Mouse (Mus musculus): ENCODE data around the gene Ccr1. TPM values are rescaled to one million over a fixed set of nuclear protein-coding genes. Genes with fewer than 3 reads are reported as not detected.

Ccr1 gene
- polyA plus RNA-seq, 1 experiment from 2014 or later, result 2.8 TPM

- ATAC-seq (replicated peaks; ENCODE audit: low FRiP score, low read depth), result no peak
- TF ChIP-seq CTCF (IDR thresholded peaks at IDR 0.05; ENCODE audit: low read depth), result no peak
- no peak overlapping the region for H3K4me3 ChIP-seq (replicated peaks; ENCODE audit: low read depth, low read length)
These were observed 10.5 kb downstream of the Ccr1 start for GRCm38 (mm10) chr9:123957911-123958413.

GRCm38 (mm10) chr9:123956892-123957291 is 11.6 kb downstream of the Ccr1 start:
- DNase-seq (ENCODE audit: low spot score) (no peak), ATAC-seq (replicated peaks; ENCODE audit: low FRiP score, low read depth) (no peak)
- H3K36me3 ChIP-seq (ENCODE audit: insufficient read depth, low read length), result no peaks in the 10 kb centered on the region
- whole genome bisulfite sequencing, result 76% methylated on average over 1 of the region's 1 CpGs
- H3K4me3 ChIP-seq (replicated peaks; ENCODE audit: low read depth, low read length), result no peak overlapping the region
- TF ChIP-seq CTCF (IDR thresholded peaks at IDR 0.05; ENCODE audit: low read depth), result no peak
- no peak overlapping the region for H3K4me2 ChIP-seq (ENCODE audit: low read length)
- H3K27ac ChIP-seq, result no peak overlapping the region
- no peaks in the 10 kb centered on the region for H3K27me3 ChIP-seq (ENCODE audit: insufficient read depth, low read length)
- no peaks in the 10 kb centered on the region for H3K9me3 ChIP-seq (replicated peaks; ENCODE audit: low read length)
- no peaks in the 10 kb centered on the region for H3K4me1 ChIP-seq (replicated peaks; ENCODE audit: insufficient read depth, low read length)
- no peak overlapping the region for H3K9ac ChIP-seq (ENCODE audit: low read depth, low read length)

More at GRCm38 (mm10) chr9:123957911-123958413, 10.5 kb downstream of the Ccr1 start:
- WGBS, result 68% methylated on average over 3 of the region's 3 CpGs
- no peak overlapping the region for H3K27ac ChIP-seq
- no peaks in the 10 kb centered on the region for H3K4me1 ChIP-seq (replicated peaks; ENCODE audit: insufficient read depth, low read length)
- H3K4me2 ChIP-seq (ENCODE audit: low read length), result no peak overlapping the region
- H3K27me3 ChIP-seq (ENCODE audit: insufficient read depth, low read length), result no peaks in the 10 kb centered on the region
- DNase-seq (ENCODE audit: low spot score), result no peak
- no peak overlapping the region for H3K9ac ChIP-seq (ENCODE audit: low read depth, low read length)
- H3K9me3 ChIP-seq (replicated peaks; ENCODE audit: low read length), result no peaks in the 10 kb centered on the region
- no peaks in the 10 kb centered on the region for H3K36me3 ChIP-seq (ENCODE audit: insufficient read depth, low read length)

GRCm38 (mm10) chr9:123953551-123953950 is 14.9 kb downstream of the Ccr1 start:
- Histone ChIP-seq H3K36me3 (ENCODE audit: insufficient read depth, low read length) (no peaks in the 10 kb centered on the region), H3K27ac (no peak overlapping the region), H3K4me2 (ENCODE audit: low read length) (no peak overlapping the region), H3K4me1 (replicated peaks; ENCODE audit: insufficient read depth, low read length) (no peaks in the 10 kb centered on the region), H3K9ac (ENCODE audit: low read depth, low read length) (no peak overlapping the region), H3K9me3 (replicated peaks; ENCODE audit: low read length) (no peaks in the 10 kb centered on the region), H3K27me3 (ENCODE audit: insufficient read depth, low read length) (no peaks in the 10 kb centered on the region), H3K4me3 (replicated peaks; ENCODE audit: low read depth, low read length) (no peak overlapping the region)
- DNase-seq (ENCODE audit: low spot score) (no peak), ATAC-seq (replicated peaks; ENCODE audit: low FRiP score, low read depth) (no peak)
- WGBS, result 70% methylated on average over 2 of the region's 2 CpGs
- TF ChIP-seq CTCF (IDR thresholded peaks at IDR 0.05; ENCODE audit: low read depth), result no peak

GRCm38 (mm10) chr9:123951176-123951575 is 17.3 kb downstream of the Ccr1 start:
- Histone ChIP-seq H3K36me3 (ENCODE audit: insufficient read depth, low read length) (no peaks in the 10 kb centered on the region), H3K4me1 (replicated peaks; ENCODE audit: insufficient read depth, low read length) (no peaks in the 10 kb centered on the region), H3K9ac (ENCODE audit: low read depth, low read length) (no peak overlapping the region), H3K27me3 (ENCODE audit: insufficient read depth, low read length) (no peaks in the 10 kb centered on the region), H3K27ac (no peak overlapping the region), H3K9me3 (replicated peaks; ENCODE audit: low read length) (no peaks in the 10 kb centered on the region), H3K4me2 (ENCODE audit: low read length) (no peak overlapping the region), H3K4me3 (replicated peaks; ENCODE audit: low read depth, low read length) (no peak overlapping the region)
- ATAC-seq (replicated peaks; ENCODE audit: low FRiP score, low read depth), result no peak
- no peak for DNase-seq (ENCODE audit: low spot score)
- WGBS, result 78% methylated on average over 1 of the region's 1 CpGs
- no peak for TF ChIP-seq CTCF (IDR thresholded peaks at IDR 0.05; ENCODE audit: low read depth)

DNA sequence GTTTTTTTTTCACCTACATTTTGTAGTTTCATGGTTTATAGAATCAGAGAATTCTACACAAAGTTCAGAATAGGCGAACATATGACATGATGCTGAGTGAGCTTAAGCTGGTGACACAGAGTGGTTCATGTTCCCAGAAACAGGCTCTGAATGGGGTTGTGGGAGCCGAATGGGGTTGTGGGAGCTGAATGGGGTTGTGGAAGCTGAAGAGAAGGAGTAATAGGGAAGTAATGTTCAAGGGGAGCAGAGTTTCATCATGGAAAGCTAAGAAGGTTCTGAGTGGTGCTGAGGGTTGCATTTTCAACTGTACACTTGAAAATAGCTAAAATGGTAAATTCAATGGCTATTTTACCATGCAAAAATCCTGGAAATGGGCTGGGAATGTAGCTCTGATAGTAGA is 19.1 kb downstream of the Ccr1 start:
- TF ChIP-seq CTCF (IDR thresholded peaks at IDR 0.05; ENCODE audit: low read depth), result no peak
- Histone ChIP-seq H3K9ac (ENCODE audit: low read depth, low read length) (no peak overlapping the region), H3K9me3 (replicated peaks; ENCODE audit: low read length) (no peaks in the 10 kb centered on the region), H3K4me3 (replicated peaks; ENCODE audit: low read depth, low read length) (no peak overlapping the region), H3K27me3 (ENCODE audit: insufficient read depth, low read length) (no peaks in the 10 kb centered on the region), H3K4me1 (replicated peaks; ENCODE audit: insufficient read depth, low read length) (no peaks in the 10 kb centered on the region), H3K4me2 (ENCODE audit: low read length) (no peak overlapping the region), H3K27ac (no peak overlapping the region), H3K36me3 (ENCODE audit: insufficient read depth, low read length) (no peaks in the 10 kb centered on the region)
- 83% methylated on average over 2 of the region's 2 CpGs for WGBS
- DNase-seq (ENCODE audit: low spot score), result no peak
- no peak for ATAC-seq (replicated peaks; ENCODE audit: low FRiP score, low read depth)

DNA sequence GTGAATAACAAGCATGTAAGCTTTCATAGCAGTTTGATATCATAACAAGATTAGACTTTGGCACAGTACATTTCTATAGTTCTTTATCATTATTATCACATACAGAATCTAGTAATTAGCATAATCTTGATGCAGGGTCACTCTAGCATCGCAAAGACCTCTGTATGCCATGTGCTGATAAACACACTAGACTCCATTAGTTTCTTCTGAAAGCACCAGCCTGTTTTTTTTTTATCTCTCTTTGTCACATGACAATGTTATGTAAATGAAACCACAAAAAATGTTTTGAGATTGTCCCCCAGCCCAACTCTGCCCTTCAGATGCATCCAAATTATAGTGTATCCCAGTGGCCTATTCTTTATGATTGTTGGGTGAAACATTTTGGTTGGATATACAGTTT is 20.7 kb downstream of the Ccr1 start:
- Histone ChIP-seq H3K36me3 (ENCODE audit: insufficient read depth, low read length) (no peaks in the 10 kb centered on the region), H3K4me1 (replicated peaks; ENCODE audit: insufficient read depth, low read length) (no peaks in the 10 kb centered on the region), H3K9me3 (replicated peaks; ENCODE audit: low read length) (no peaks in the 10 kb centered on the region), H3K9ac (ENCODE audit: low read depth, low read length) (no peak overlapping the region), H3K4me3 (replicated peaks; ENCODE audit: low read depth, low read length) (no peak overlapping the region), H3K4me2 (ENCODE audit: low read length) (no peak overlapping the region), H3K27me3 (ENCODE audit: insufficient read depth, low read length) (no peaks in the 10 kb centered on the region), H3K27ac (no peak overlapping the region)
- TF ChIP-seq CTCF (IDR thresholded peaks at IDR 0.05; ENCODE audit: low read depth), result no peak
- ATAC-seq (replicated peaks; ENCODE audit: low FRiP score, low read depth) (no peak), DNase-seq (ENCODE audit: low spot score) (no peak)
- 69% methylated on average over 1 of the region's 1 CpGs for WGBS

GRCm38 (mm10) chr9:123942025-123942424 is 26.5 kb downstream of the Ccr1 start:
- no peak for TF ChIP-seq CTCF (IDR thresholded peaks at IDR 0.05; ENCODE audit: low read depth)
- Histone ChIP-seq H3K4me1 (replicated peaks; ENCODE audit: insufficient read depth, low read length) (no peaks in the 10 kb centered on the region), H3K4me2 (ENCODE audit: low read length) (no peak overlapping the region), H3K36me3 (ENCODE audit: insufficient read depth, low read length) (no peaks in the 10 kb centered on the region), H3K27ac (no peak overlapping the region), H3K9ac (ENCODE audit: low read depth, low read length) (no peak overlapping the region), H3K4me3 (replicated peaks; ENCODE audit: low read depth, low read length) (no peak overlapping the region), H3K27me3 (ENCODE audit: insufficient read depth, low read length) (no peaks in the 10 kb centered on the region), H3K9me3 (replicated peaks; ENCODE audit: low read length) (no peaks in the 10 kb centered on the region)
- DNase-seq (ENCODE audit: low spot score), result no peak
- WGBS, result 85% methylated on average over 3 of the region's 3 CpGs
- no peak for ATAC-seq (replicated peaks; ENCODE audit: low FRiP score, low read depth)
